Mouse (Mus musculus) neural tube, embryonic 11.5 days (tissue): ENCODE results near the gene Sult2b1. TPM values are rescaled to one million over a fixed set of nuclear protein-coding genes. Genes with fewer than 3 reads are reported as not detected.

Experiments
- ATAC-seq: fragments of 200-750 bp; cut with Nextera tagmentation; 2 replicates; pipeline ENCODE4 v1.8.0; 2017; ENCODE audit warnings: moderate number of reproducible peaks, mild to moderate bottlenecking, moderate TSS enrichment, moderate library complexity; ENCODE audit not compliant: insufficient read depth, low FRiP score, low TSS enrichment
- DNase-seq: peaks from one replicate; pipeline ENCODE4 v3.0.0-alpha.2; 2015; ENCODE audit warnings: low spot score
- H3K27ac ChIP-seq: fragments of 300-500 bp; sonication (generic); 2 replicates; pipeline ENCODE4 v1.5.1; 2014; ENCODE audit warnings: low read depth, mild to moderate bottlenecking, low read length
- H3K27me3 ChIP-seq: fragments of 300-500 bp; sonication (generic); 2 replicates; pipeline ENCODE4 v1.6.1; 2014; ENCODE audit warnings: mild to moderate bottlenecking, low read length, mixed read lengths; ENCODE audit not compliant: control insufficient read depth, insufficient read depth
- H3K36me3 ChIP-seq: fragments of 300-500 bp; sonication (generic); 2 replicates; pipeline ENCODE4 v1.6.1; 2014; ENCODE audit warnings: mild to moderate bottlenecking, low read length, moderate library complexity, mixed read lengths; ENCODE audit not compliant: control insufficient read depth, insufficient read depth
- H3K4me1 ChIP-seq: fragments of 300-500 bp; sonication (generic); 2 replicates; pipeline ENCODE4 v1.6.1; 2014; ENCODE audit warnings: low read length, mixed read lengths; ENCODE audit not compliant: control insufficient read depth, insufficient read depth
- H3K4me2 ChIP-seq: fragments of 300-500 bp; sonication (generic); 2 replicates; pipeline ENCODE4 v1.6.1; 2014; ENCODE audit warnings: low read depth, mild to moderate bottlenecking, moderate library complexity
- H3K4me3 ChIP-seq: fragments of 300-500 bp; sonication (generic); 2 replicates; pipeline ENCODE4 v1.5.1; 2014; ENCODE audit warnings: low read depth, low read length
- H3K9ac ChIP-seq: fragments of 300-500 bp; sonication (generic); 2 replicates; pipeline ENCODE4 v1.6.1; 2014; ENCODE audit warnings: mild to moderate bottlenecking, low read length
- H3K9me3 ChIP-seq: fragments of 300-500 bp; sonication (generic); 2 replicates; pipeline ENCODE4 v1.6.1; 2016; ENCODE audit warnings: low read length; ENCODE audit not compliant: control insufficient read depth
- WGBS: fragments of 180-500 bp; shearing (Covaris S2); extraction: QIAGEN DNeasy Blood & Tissue Kit; methylation state at CpG from one replicate; pipeline ENCODE4 v1.1.7; 2014; 5-methylcytosine and 5-hydroxymethylcytosine counted together
- polyA plus RNA-seq: library from polyadenylated mRNA; unstranded; fragments of >200 nt; fragmentation: Nextera tagmentation; extraction: Ambion mirVana; gene quantifications from 2 replicates; pipeline ENCODE4 v1.2.1, GENCODE M21; 2014

The Sult2b1 gene
- polyA plus RNA-seq, 1 experiment from 2014 or later: 1.1 TPM

GRCm38 (mm10) chr7:45786661-45787413 is 2.4 kb upstream of the Sult2b1 start:
- Histone ChIP-seq H3K4me3 (peak overlapping the region; percentile 91), H3K36me3 (peaks cover 8% of the 10 kb centered on the region), H3K9me3 (no peaks in the 10 kb centered on the region), H3K9ac (peak overlapping the region; percentile 79), H3K27ac (0 out of 2 replicates have a peak overlapping the region, but pooled peaks have one; percentile 3), H3K27me3 (0 out of 2 replicates have a peak, but pooled peaks cover 3% of the 10 kb centered on the region), H3K4me1 (peaks cover 17% of the 10 kb centered on the region; the same call in 1 of the 2 replicates), H3K4me2 (peak overlapping the region; percentile 88)
- peak; percentile 14; the same call in 1 of the 2 replicates for ATAC-seq
- peak; percentile 56 for DNase-seq
- 5% methylated on average over 16 of the region's 17 CpGs for WGBS

- peak; percentile 80 for DNase-seq
- Histone ChIP-seq H3K4me3 (peak overlapping the region; percentile 91), H3K27me3 (0 out of 2 replicates have a peak, but pooled peaks cover 3% of the 10 kb centered on the region), H3K9ac (peak overlapping the region; percentile 79), H3K36me3 (peaks cover 8% of the 10 kb centered on the region), H3K4me1 (peaks cover 17% of the 10 kb centered on the region; the same call in 1 of the 2 replicates), H3K4me2 (peak overlapping the region; percentile 88), H3K27ac (0 out of 2 replicates have a peak overlapping the region, but pooled peaks have one; percentile 3), H3K9me3 (no peaks in the 10 kb centered on the region)
- ATAC-seq: peak; percentile 60
- WGBS: under 1% methylated on average over 14 of the region's 14 CpGs
These were observed 1.7 kb upstream of the Sult2b1 start for GRCm38 (mm10) chr7:45786136-45786578.

GRCm38 (mm10) chr7:45785388-45786135 is 1.1 kb upstream of the Sult2b1 start:
- peak; percentile 43 for ATAC-seq
- H3K27me3 ChIP-seq: 0 out of 2 replicates have a peak, but pooled peaks cover 3% of the 10 kb centered on the region
- WGBS: under 1% methylated on average over 36 of the region's 42 CpGs

GRCm38 (mm10) chr7:45783511-45784091 is 868 bp downstream of the Sult2b1 start, which contains the start of gene Lmtk3:
Lmtk3 (plus strand) TSS chr7:45783738.
- peak; percentile 26 for ATAC-seq
- Histone ChIP-seq H3K4me3 (peak within 1 kb of the TSS; percentile 91), H3K36me3 (no peaks in the 10 kb centered on the region)

More at GRCm38 (mm10) chr7:45785388-45786135, 1.1 kb upstream of the Sult2b1 start:
- peaks cover 8% of the 10 kb centered on the region for H3K36me3 ChIP-seq
- H3K4me1 ChIP-seq: peaks cover 17% of the 10 kb centered on the region; the same call in 1 of the 2 replicates
- H3K4me2 ChIP-seq: peak overlapping the region; percentile 88
- H3K4me3 ChIP-seq: peak overlapping the region; percentile 91
- peak; percentile 73 for DNase-seq
- H3K27ac ChIP-seq: peak overlapping the region; percentile 83
- no peaks in the 10 kb centered on the region for H3K9me3 ChIP-seq
- peak overlapping the region; percentile 79 for H3K9ac ChIP-seq

GRCm38 (mm10) chr7:45782271-45782670 is 2.2 kb downstream of the Sult2b1 start:
- H3K4me2 ChIP-seq: no peak overlapping the region
- WGBS: 79% methylated on average over 4 of the region's 4 CpGs
- peaks cover 21% of the 10 kb centered on the region; the same call in 1 of the 2 replicates for H3K4me1 ChIP-seq
- H3K9me3 ChIP-seq: no peaks in the 10 kb centered on the region
- H3K27me3 ChIP-seq: 0 out of 2 replicates have a peak, but pooled peaks cover 3% of the 10 kb centered on the region
- H3K36me3 ChIP-seq: no peaks in the 10 kb centered on the region
- DNase-seq: no peak
- no peak overlapping the region for H3K27ac ChIP-seq
- ATAC-seq: no peak
- no peak overlapping the region for H3K9ac ChIP-seq
- H3K4me3 ChIP-seq: no peak overlapping the region

More at GRCm38 (mm10) chr7:45783511-45784091, 868 bp downstream of the Sult2b1 start, which contains the start of gene Lmtk3:
- Histone ChIP-seq H3K9me3 (no peaks in the 10 kb centered on the region), H3K4me1 (peaks cover 21% of the 10 kb centered on the region; the same call in 1 of the 2 replicates), H3K4me2 (peak within 1 kb of the TSS; percentile 88), H3K27ac (peak within 1 kb of the TSS; percentile 83), H3K27me3 (0 out of 2 replicates have a peak, but pooled peaks cover 3% of the 10 kb centered on the region), H3K9ac (peak within 1 kb of the TSS; percentile 63)
- DNase-seq: peak; percentile 75
- under 1% methylated on average over 38 of the region's 38 CpGs for WGBS

GRCm38 (mm10) chr7:45779081-45779641 is 5.3 kb downstream of the Sult2b1 start:
- no peak for DNase-seq
- Histone ChIP-seq H3K4me2 (peak overlapping the region; percentile 24; the same call in 1 of the 2 replicates), H3K4me3 (no peak overlapping the region), H3K4me1 (peaks cover 10% of the 10 kb centered on the region; the same call in 1 of the 2 replicates), H3K9me3 (no peaks in the 10 kb centered on the region), H3K36me3 (no peaks in the 10 kb centered on the region), H3K27ac (no peak overlapping the region), H3K9ac (no peak overlapping the region), H3K27me3 (0 out of 2 replicates have a peak, but pooled peaks cover 3% of the 10 kb centered on the region)
- ATAC-seq: no peak
- 24% methylated on average over 22 of the region's 22 CpGs for WGBS

- H3K4me2 ChIP-seq: no peak overlapping the region
- no peaks in the 10 kb centered on the region for H3K27me3 ChIP-seq
- ATAC-seq (no peak), DNase-seq (no peak)
- H3K9ac ChIP-seq: no peak overlapping the region
- H3K36me3 ChIP-seq: no peaks in the 10 kb centered on the region
- H3K27ac ChIP-seq: no peak overlapping the region
- WGBS: 80% methylated on average over 7 of the region's 7 CpGs
- H3K9me3 ChIP-seq: no peaks in the 10 kb centered on the region
- peaks cover 4% of the 10 kb centered on the region; the same call in 1 of the 2 replicates for H3K4me1 ChIP-seq
- H3K4me3 ChIP-seq: no peak overlapping the region
These were observed 9.2 kb downstream of the Sult2b1 start for GRCm38 (mm10) chr7:45775237-45775636.

GRCm38 (mm10) chr7:45771101-45771500 is 13.4 kb downstream of the Sult2b1 start:
- no peaks in the 10 kb centered on the region for H3K9me3 ChIP-seq
- DNase-seq (no peak), ATAC-seq (no peak)
- H3K27me3 ChIP-seq: no peaks in the 10 kb centered on the region
- WGBS: 72% methylated on average over 4 of the region's 4 CpGs
- H3K9ac ChIP-seq: no peak overlapping the region
- no peaks in the 10 kb centered on the region for H3K4me1 ChIP-seq
- H3K27ac ChIP-seq: no peak overlapping the region
- no peak overlapping the region for H3K4me3 ChIP-seq
- H3K36me3 ChIP-seq: no peaks in the 10 kb centered on the region
- H3K4me2 ChIP-seq: no peak overlapping the region
